Mouse (Mus musculus) thymus, postnatal 14 days (tissue): ENCODE measurements around the gene Anks1.

ENCODE experiments used
- DNase-seq: peaks from one replicate; pipeline ENCODE4 v3.0.0; 2021

The Anks1 gene

GRCm38 (mm10) chr17:28101902-28102319 is 192.8 kb downstream of the Anks1 start:
- DNase-seq = no peak

GRCm38 (mm10) chr17:28104416-28104815 is 195.3 kb downstream of the Anks1 start:
- DNase-seq = no peak

GRCm38 (mm10) chr17:28106352-28106751 is 197.2 kb downstream of the Anks1 start:
- peak; percentile 41 for DNase-seq

- DNase-seq = no peak
Measured at GRCm38 (mm10) chr17:28107275-28107674, 198.2 kb downstream of the Anks1 start.

- DNase-seq = no peak
Measured at GRCm38 (mm10) chr17:28112266-28112665, 203.2 kb downstream of the Anks1 start.
